Mouse (Mus musculus): ENCODE data around the gene Cdkl1. TPM values are rescaled to one million over a fixed set of nuclear protein-coding genes. Genes with fewer than 3 reads are reported as not detected.

The Cdkl1 gene
- total RNA-seq (2023): 10 to 100 TPM; 14.1 to 15.1 TPM

DNA sequence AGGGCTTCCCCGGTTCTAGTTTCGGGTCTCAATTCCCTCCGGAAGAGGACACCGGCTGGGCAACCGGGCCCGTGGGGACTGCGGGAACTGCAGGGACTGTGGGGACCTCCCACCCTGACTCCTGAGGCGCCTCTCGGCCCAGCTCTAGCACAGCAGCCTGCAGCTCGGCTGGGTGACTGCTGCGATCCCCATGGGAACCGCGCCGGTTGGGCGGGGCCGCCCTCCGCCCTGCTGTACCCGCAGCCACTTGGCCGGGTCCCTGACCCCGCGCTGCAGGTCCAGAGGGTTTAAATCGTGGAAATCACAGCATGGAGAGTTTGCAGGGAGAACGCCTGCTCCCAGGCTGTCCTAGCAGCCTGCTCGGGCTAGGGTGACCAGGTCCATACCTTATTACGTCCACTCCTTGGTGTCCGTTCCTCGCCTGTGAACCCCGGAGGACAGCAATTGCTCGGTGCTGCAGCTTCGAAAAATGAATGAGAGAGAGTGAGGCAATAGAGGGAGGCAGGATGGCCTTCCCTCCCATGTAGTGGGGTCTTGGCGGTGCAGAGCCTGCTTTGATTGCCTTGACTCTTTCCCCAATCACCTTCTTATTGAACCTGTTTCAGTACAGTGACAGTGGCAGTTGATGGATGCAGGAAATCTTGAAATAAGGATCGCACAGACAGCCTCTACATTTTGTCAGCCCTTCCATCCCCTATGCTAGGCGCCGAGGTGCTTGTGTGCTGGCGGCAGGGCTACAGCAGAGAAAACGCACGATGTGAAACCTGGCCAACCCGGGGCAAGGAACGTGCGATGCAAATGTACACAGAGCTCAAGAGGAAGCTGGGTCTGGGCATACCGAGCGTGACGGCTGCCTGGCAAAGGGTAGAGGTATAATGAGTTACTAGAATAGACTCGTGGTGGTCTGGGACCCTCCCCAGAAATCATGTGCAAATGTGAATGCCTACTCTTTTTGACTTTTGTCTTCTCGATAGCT, at the start of gene Cdkl1:
Cdkl1 (minus strand) TSS at position 738 of the 976 bp plus-strand sequence.

DNA sequence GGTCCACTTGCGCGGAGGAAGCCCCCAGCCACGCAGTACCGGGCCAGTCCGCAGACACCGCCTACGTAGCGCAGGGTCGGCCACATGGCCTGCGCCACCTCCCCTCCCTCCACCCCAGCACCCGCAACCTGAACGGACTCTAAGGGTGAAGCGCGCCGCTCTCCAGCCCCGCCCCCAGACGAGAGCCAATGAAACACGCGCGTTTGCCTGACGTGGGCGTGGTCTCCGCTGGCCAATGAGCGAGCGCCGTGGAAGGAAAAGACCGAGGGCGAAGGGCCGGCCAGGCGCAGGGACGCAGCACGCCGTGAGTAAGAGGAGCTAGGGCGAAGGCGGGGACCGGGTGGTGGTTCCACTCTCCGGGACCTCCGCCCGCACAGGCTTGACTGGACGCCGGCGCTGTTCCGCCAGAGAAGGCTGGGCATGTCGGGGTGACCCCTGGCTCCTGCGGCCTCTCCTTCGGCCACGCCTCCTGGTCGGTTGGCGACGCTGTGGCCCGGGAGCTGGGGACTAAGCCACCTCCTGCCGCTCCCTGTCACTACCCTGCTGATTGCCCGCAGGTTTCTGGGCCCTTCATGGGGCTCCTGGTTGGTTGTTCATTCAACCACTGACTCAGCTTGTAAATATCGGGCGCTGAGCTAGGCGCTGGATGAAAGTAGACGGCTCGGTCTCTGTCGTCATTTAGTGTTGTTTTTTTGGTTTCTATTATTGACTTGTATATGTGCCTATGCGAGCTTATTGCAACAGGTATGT, 66.2 kb downstream of the Cdkl1 start, which contains the start of the genes L2hgdh and Atp5s:
L2hgdh (minus strand) TSS at position 163 of the 750 bp plus-strand sequence.
Atp5s (plus strand) TSS at position 240 of the 750 bp plus-strand sequence.

Other genes with a start within 250 kb of the Cdkl1 start
- 10 to 100 TPM; 14.3 to 15.8 TPM for gene Vcpkmt, start 208.2 kb downstream of the Cdkl1 start, total RNA-seq (2023)
- gene Sos2, start 109.4 kb downstream of the Cdkl1 start, total RNA-seq (2023): 10 to 100 TPM; 30.3 to 31.7 TPM
- gene L2hgdh, start 66.4 kb downstream of the Cdkl1 start, total RNA-seq (2023): 10 to 100 TPM in 1 of 2 experiments, 1 to 10 TPM in 1; 9.8 to 10.6 TPM
- gene Atp5s, start 66.3 kb downstream of the Cdkl1 start, total RNA-seq (2023): 10 to 100 TPM in 1 of 2 experiments, 1 to 10 TPM in 1; 9.8 to 12.5 TPM
- gene Atl1, start 101.3 kb upstream of the Cdkl1 start, total RNA-seq (2023): 1 to 10 TPM; 2.0 to 6.2 TPM
- gene Map4k5, start 101.9 kb upstream of the Cdkl1 start, total RNA-seq (2023): 10 to 100 TPM; 57.6 to 63.0 TPM
- gene Sav1, start 195.7 kb upstream of the Cdkl1 start, total RNA-seq (2023): 10 to 100 TPM; 50.7 to 57.4 TPM